In the genomic region with DNA sequence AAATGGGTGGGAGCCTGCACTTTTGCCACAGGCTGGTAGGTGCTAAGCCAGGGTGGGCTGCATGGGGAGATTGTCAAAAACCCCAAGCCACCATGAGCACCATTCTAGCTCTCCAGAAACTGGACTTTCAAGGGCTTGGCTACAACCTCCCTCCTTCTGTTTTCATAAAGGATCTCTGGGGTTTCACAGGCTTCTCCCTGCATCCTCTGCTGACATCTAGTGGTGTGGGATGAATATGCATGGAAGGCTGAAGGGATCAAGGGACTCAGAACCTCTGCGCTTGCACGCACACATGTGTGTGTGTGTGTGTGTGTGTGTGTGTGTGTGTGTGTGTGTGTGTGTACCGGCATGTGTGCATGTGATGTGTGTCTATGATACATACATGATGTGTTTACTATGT, we compare ENCODE assay signal across 10 mouse cellular contexts. TPM values are rescaled to one million over a fixed set of nuclear protein-coding genes. Genes with fewer than 3 reads are reported as not detected.
DNase-seq lines count a peak whose midpoint lies in the region; ATAC-seq and TF ChIP-seq lines count a peak whose summit lies in the region.
"Not testable (repeated sequence)": the region's sequence is repeated elsewhere in the genome, so short reads cannot be mapped to it uniquely, and the experiment has no call there.
"Had no signal": no experiment of that assay in that cellular context is flagged by ENCODE, and none has a peak within 500 bp of the region (broad histone marks: within the 10 kb centered on the region; RNA-seq: fewer than 3 reads in every experiment).

No protein-coding gene starts in this region.

- ATAC-seq in embryonic facial prominence, embryonic 13.5 days (ENCODE audit: insufficient number of reproducible peaks, insufficient read depth, low FRiP score, low TSS enrichment, low read depth): peak; percentile 33; the same call in 1 of the 2 replicates
- ATAC-seq in limb, embryonic 13.5 days (ENCODE audit: low FRiP score, low read depth): peak; percentile 35; the same call in 1 of the 2 replicates
- peak; percentile 76 for ATAC-seq in midbrain, embryonic 13.5 days
- ATAC-seq in stomach, embryonic 16.5 days (ENCODE audit: insufficient read depth, low FRiP score): peak; percentile 30; the same call in 1 of the 2 replicates

- not testable (repeated sequence) for H3K36me3 ChIP-seq in embryonic facial prominence, embryonic 13.5 days; kidney, adult 2 months (ENCODE audit: control insufficient read depth, insufficient read depth, low read length); limb, embryonic 13.5 days; midbrain, embryonic 13.5 days; stomach, embryonic 16.5 days (ENCODE audit: control insufficient read depth, insufficient read depth, low read length)

- not testable (repeated sequence) for H3K4me2 ChIP-seq in embryonic facial prominence, embryonic 13.5 days; limb, embryonic 13.5 days (replicated peaks); midbrain, embryonic 13.5 days (replicated peaks); stomach, embryonic 16.5 days (ENCODE audit: low read depth, low read length)

- not testable (repeated sequence) for H3K27ac ChIP-seq in embryonic facial prominence, embryonic 13.5 days; kidney, adult 2 months (ENCODE audit: insufficient read depth, low read depth, low read length); limb, embryonic 13.5 days; midbrain, embryonic 13.5 days; stomach, embryonic 16.5 days (ENCODE audit: low read length)

- H3K27me3 ChIP-seq in embryonic facial prominence, embryonic 13.5 days; kidney, adult 2 months (replicated peaks; ENCODE audit: control insufficient read depth, insufficient read depth, low read length); limb, embryonic 13.5 days; midbrain, embryonic 13.5 days; stomach, embryonic 16.5 days (ENCODE audit: control insufficient read depth, insufficient read depth, low read length): not testable (repeated sequence)

- H3K9me3 ChIP-seq in embryonic facial prominence, embryonic 13.5 days; limb, embryonic 13.5 days; midbrain, embryonic 13.5 days; stomach, embryonic 16.5 days (replicated peaks; ENCODE audit: control insufficient read depth, low read length): not testable (repeated sequence)

- not testable (repeated sequence) for H3K9ac ChIP-seq in embryonic facial prominence, embryonic 13.5 days; limb, embryonic 13.5 days; midbrain, embryonic 13.5 days (replicated peaks); stomach, embryonic 16.5 days (ENCODE audit: low read length)

- TF ChIP-seq POLR2A in kidney, adult 2 months (IDR thresholded peaks at IDR 0.05; ENCODE audit: low read depth, low read length): not testable (repeated sequence)

- not testable (repeated sequence) for H3K4me3 ChIP-seq in embryonic facial prominence, embryonic 13.5 days; kidney, adult 2 months (ENCODE audit: insufficient read depth, low read depth, low read length); limb, embryonic 13.5 days; midbrain, embryonic 13.5 days (replicated peaks); stomach, embryonic 16.5 days (replicated peaks; ENCODE audit: low read length)

- WGBS in embryonic facial prominence, embryonic 13.5 days: 32% methylated on average over 3 of the region's 3 CpGs
- WGBS in kidney, adult 2 months: 7% methylated on average over 3 of the region's 3 CpGs
- WGBS in limb, embryonic 13.5 days: 30% methylated on average over 3 of the region's 3 CpGs
- 36% methylated on average over 3 of the region's 3 CpGs for WGBS in midbrain, embryonic 13.5 days
- WGBS in stomach, embryonic 16.5 days: 22% methylated on average over 3 of the region's 3 CpGs

- not testable (repeated sequence) for H3K4me1 ChIP-seq in embryonic facial prominence, embryonic 13.5 days; kidney, adult 2 months (ENCODE audit: control insufficient read depth, insufficient read depth, low read length); limb, embryonic 13.5 days; midbrain, embryonic 13.5 days (replicated peaks); stomach, embryonic 16.5 days (ENCODE audit: control insufficient read depth, insufficient read depth, low read length)

- DNase-seq in CD4-positive, CD25-positive, alpha-beta regulatory T cell, adult 2 months (ENCODE audit: low read depth, low spot score): peak; percentile 50
- peak; percentile 62 for DNase-seq in brain, adult 2 months (ENCODE audit: low read depth, low spot score)
- peak; percentile 8 to 17 for DNase-seq in heart, adult 9 months (ENCODE audit: low spot score in 2 of 2)
- DNase-seq in kidney, adult 2 months: peak; percentile 37

- TF ChIP-seq CTCF in kidney, adult 2 months (conservative IDR thresholded peaks at IDR 0.05; ENCODE audit: insufficient read depth, insufficient read length, low read depth, low read length): peak; percentile 46

RNA-seq across cellular contexts. Expression of gene Gm1604a, which starts 49.1 kb away (rescaled TPM):
- not detected in 2 replicates for polyA plus RNA-seq in embryonic facial prominence, embryonic 13.5 days (2015; fragmentation: Nextera tagmentation; extraction: Ambion mirVana)
- polyA plus RNA-seq in kidney, adult 2 months (2012; rRNA removed): 0.14 and 0.30 TPM in 2 replicates
- not detected in 2 replicates for polyA plus RNA-seq in limb, embryonic 13.5 days (2015; fragmentation: Nextera tagmentation; extraction: Ambion mirVana)
- not detected in 2 replicates for polyA plus RNA-seq in midbrain, embryonic 13.5 days (2015; fragmentation: Nextera tagmentation; extraction: Ambion mirVana)
- not detected in 2 replicates for polyA plus RNA-seq in stomach, embryonic 16.5 days (2015; fragmentation: Nextera tagmentation; extraction: Ambion mirVana)
- polyA plus RNA-seq: C2C12; heart, embryonic 13.5 days had no signal
